Comparison of ENCODE assay signal across 42 mouse cellular contexts in the genomic region with DNA sequence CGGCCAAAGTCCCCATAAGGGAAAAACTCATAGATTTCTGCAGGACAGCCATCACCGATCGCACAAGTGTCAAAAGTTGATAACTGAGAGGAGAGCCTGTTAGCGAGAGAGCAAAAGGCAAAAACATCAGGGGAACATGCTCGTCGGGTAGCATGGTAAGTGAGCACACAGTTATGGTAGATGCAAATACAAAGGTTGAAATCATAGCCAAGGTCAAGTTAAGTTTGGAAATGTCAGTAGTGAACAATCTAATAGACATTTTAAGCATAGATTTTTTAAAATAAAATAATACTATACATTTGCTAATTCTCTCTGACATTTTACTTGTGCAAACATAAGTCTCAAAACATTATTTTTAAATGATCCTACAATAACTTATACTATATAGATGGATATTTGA. TPM values are rescaled to one million over a fixed set of nuclear protein-coding genes. Genes with fewer than 3 reads are reported as not detected.
"Had no signal": no experiment of that assay in that cellular context is flagged by ENCODE, and none has a peak within 500 bp of the region (broad histone marks: within the 10 kb centered on the region; RNA-seq: fewer than 3 reads in every experiment).

A gene (minus strand): TSS at position 101 of the 400 bp plus-strand sequence.

- H3K4me3 ChIP-seq: heart, embryonic 12.5 days; heart, embryonic 13.5 days; heart, embryonic 15.5 days; hindbrain, embryonic 10.5 days; hindbrain, embryonic 12.5 days; hindbrain, embryonic 13.5 days; hindbrain, embryonic 15.5 days; intestine, embryonic 15.5 days; kidney, embryonic 15.5 days; layer of hippocampus, adult 2 months; left cerebral cortex, adult 2 months had no signal

- H3K27ac ChIP-seq: heart, embryonic 13.5 days; heart, embryonic 15.5 days; hindbrain, embryonic 10.5 days; hindbrain, embryonic 12.5 days; hindbrain, embryonic 13.5 days; hindbrain, embryonic 14.5 days; hindbrain, embryonic 15.5 days; hindbrain, postnatal 0 days; intestine, embryonic 15.5 days; kidney, embryonic 15.5 days; kidney, postnatal 0 days; layer of hippocampus, adult 2 months; left cerebral cortex, adult 2 months had no signal

- DNase-seq: heart, postnatal 10 days; heart, postnatal 14 days; heart, postnatal 36 days; heart, postnatal 4 days; kidney, adult 11 months; kidney, adult 18-20 months; kidney, adult 2 months; kidney, adult 8-10 months; kidney, adult 9 months; kidney, postnatal 10 days; kidney, postnatal 14 days; kidney, postnatal 25 days; kidney, postnatal 36 days; kidney, postnatal 4 days; layer of hippocampus, adult 9-11 months; layer of hippocampus, postnatal 36 days had no signal

- H3K27me3 ChIP-seq: heart, embryonic 12.5 days; heart, embryonic 13.5 days; heart, embryonic 15.5 days; hindbrain, embryonic 12.5 days; hindbrain, embryonic 13.5 days; hindbrain, embryonic 15.5 days; intestine, embryonic 15.5 days; kidney, embryonic 15.5 days had no signal

- H3K4me1 ChIP-seq: heart, embryonic 12.5 days; heart, embryonic 13.5 days; heart, embryonic 15.5 days; hindbrain, embryonic 10.5 days; hindbrain, embryonic 12.5 days; hindbrain, embryonic 13.5 days; hindbrain, embryonic 15.5 days; intestine, embryonic 15.5 days; kidney, embryonic 15.5 days had no signal

RNA-seq across cellular contexts. Expression of the gene that starts here (rescaled TPM):
- polyA plus RNA-seq: heart, embryonic 11.5 days; heart, embryonic 12.5 days; heart, embryonic 13.5 days; heart, embryonic 14.5 days; heart, embryonic 15.5 days; heart, embryonic 16.5 days; heart, postnatal 0 days; hindbrain, embryonic 10.5 days; hindbrain, embryonic 11.5 days; hindbrain, embryonic 12.5 days; hindbrain, embryonic 13.5 days; hindbrain, embryonic 14.5 days; inflammation-experienced regulatory T-cells, adult 6 months; intestine, embryonic 14.5 days; intestine, embryonic 15.5 days; intestine, embryonic 16.5 days; intestine, postnatal 0 days; kidney, adult 2 months; kidney, embryonic 14.5 days; kidney, embryonic 15.5 days; kidney, embryonic 16.5 days; kidney, postnatal 0 days; large intestine, adult 2 months had no signal
